Mouse (Mus musculus): Measurements from ENCODE around the gene Comp. TPM values are rescaled to one million over a fixed set of nuclear protein-coding genes. Genes with fewer than 3 reads are reported as not detected.
A peak's percentile ranks its signal among the peaks of the same experiment; 100 is the strongest.

The Comp gene
- 1.2 and 1.4 TPM in 2 replicates for total RNA-seq (2012; rRNA removed)

DNA sequence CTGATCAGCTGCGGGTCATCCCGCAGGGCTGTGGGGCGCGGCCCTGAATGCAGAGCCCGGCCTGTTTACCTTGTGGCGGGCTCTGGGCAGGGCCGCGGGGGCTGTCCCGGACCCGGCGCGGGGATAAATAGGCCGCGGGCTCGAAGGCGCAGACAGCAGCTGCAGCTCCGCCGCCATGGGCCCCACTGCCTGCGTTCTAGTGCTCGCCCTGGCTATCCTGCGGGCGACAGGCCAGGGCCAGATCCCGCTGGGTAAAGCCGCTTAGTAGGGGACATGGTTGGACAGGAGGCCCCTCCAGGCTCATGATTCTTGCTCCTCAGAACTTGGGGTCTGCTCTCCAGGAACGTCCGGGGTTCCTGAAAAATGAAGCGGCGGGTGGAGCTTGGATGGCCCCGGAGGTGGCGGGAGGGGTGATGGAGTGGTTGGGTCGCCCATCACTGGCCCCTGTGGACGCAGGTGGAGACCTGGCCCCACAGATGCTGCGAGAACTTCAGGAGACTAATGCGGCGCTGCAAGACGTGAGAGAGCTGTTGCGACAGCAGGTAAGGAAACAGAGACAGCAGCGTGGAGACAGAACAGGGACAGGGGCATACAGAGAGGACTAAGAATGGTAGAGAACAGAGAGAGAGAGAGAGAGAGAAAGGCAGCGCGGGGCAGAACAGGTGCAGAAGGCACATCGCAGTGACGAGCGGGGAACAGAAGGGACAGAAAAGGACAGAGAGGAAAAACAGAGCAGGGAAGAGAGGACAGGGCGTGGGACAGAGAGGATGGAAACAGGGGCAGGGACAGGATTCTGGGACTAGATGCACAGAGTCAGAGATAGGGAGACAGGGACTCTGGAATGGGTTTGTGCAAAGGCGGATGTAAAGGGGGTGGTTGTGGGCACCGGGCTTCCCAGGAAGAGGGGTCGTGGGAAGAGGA, at the start of gene Comp:
TSS of gene Comp (plus strand) at position 162 of the 921 bp plus-strand sequence.
- peak within 1 kb of the TSS; percentile 47 for H3K9ac ChIP-seq (ENCODE audit: insufficient read depth, low read depth, low read length, poor library complexity, severe bottlenecking)
- H3K36me3 ChIP-seq (ENCODE audit: control insufficient read depth, insufficient read depth, low read length, poor library complexity, severe bottlenecking), result no peaks in the 10 kb centered on the region
- TF ChIP-seq CHD2 (IDR thresholded peaks at IDR 0.05; ENCODE audit: low read depth, low read length) (no peak), HCFC1 (IDR thresholded peaks at IDR 0.05; ENCODE audit: borderline replicate concordance, insufficient read depth, low read length) (no peak), MAFK (IDR thresholded peaks at IDR 0.05; ENCODE audit: insufficient read depth, low read depth, low read length) (no peak), ZNF384 (IDR thresholded peaks at IDR 0.05; ENCODE audit: low read depth, low read length) (no peak), ZC3H11A (IDR thresholded peaks at IDR 0.05; ENCODE audit: borderline replicate concordance, low read depth, low read length) (no peak)
- H3K27ac ChIP-seq (ENCODE audit: insufficient read depth, low read depth, low read length, poor library complexity, severe bottlenecking), result no peak within 1 kb of the TSS
- H3K4me1 ChIP-seq (ENCODE audit: control insufficient read depth in 2 of 2, insufficient read depth in 2 of 2, low read length in 2 of 2, poor library complexity in 1 of 2), result peaks cover 0 to 20% of the 10 kb centered on the region in 2 experiments; a peak in 1 of 4 replicates
- no peak for DNase-seq (ENCODE audit: low read depth, low spot score)
- peak within 1 kb of the TSS; percentile 85 to 92 for H3K4me3 ChIP-seq (ENCODE audit: insufficient read depth in 1 of 2, low read depth in 1 of 2, low read length in 2 of 2, poor library complexity in 1 of 2, severe bottlenecking in 1 of 2)
- in situ Hi-C loops (cut with MboI; ENCODE audit: low sequenced_read_pairs in 2 of 2, unreplicated experiment in 2 of 2), result no loop called here
- no peaks in the 10 kb centered on the region for H3K9me3 ChIP-seq (ENCODE audit: control insufficient read depth, insufficient read depth, low read depth, low read length)

DNA sequence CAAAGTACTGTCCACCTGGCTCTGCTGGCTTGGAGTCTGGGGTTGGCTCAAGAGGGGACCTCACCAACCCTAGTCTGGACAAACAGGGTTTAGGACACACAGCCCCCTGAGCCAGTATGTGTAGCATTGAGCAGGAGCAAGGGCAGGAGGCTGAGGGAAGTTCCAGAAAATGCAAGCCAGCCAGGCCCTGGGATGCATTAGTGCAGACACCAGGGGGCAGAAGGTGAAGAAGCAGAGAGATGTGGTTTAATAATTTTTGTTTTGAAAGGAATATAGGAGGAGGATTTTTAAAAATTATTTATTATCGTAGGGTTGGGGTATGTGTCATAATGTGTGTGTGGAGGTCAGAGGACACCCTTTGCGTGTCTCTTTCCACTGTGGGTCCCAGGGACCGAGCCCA, 49.6 kb upstream of the Comp start:
- no peak overlapping the region for H3K27ac ChIP-seq (ENCODE audit: insufficient read depth, low read depth, low read length, poor library complexity, severe bottlenecking)
- no peak for TF ChIP-seq CHD2 (IDR thresholded peaks at IDR 0.05; ENCODE audit: low read depth, low read length)
- no peak for TF ChIP-seq ZNF384 (IDR thresholded peaks at IDR 0.05; ENCODE audit: low read depth, low read length)
- TF ChIP-seq ZC3H11A (IDR thresholded peaks at IDR 0.05; ENCODE audit: borderline replicate concordance, low read depth, low read length), result no peak
- TF ChIP-seq MAFK (IDR thresholded peaks at IDR 0.05; ENCODE audit: insufficient read depth, low read depth, low read length), result no peak
- no peak for TF ChIP-seq HCFC1 (IDR thresholded peaks at IDR 0.05; ENCODE audit: borderline replicate concordance, insufficient read depth, low read length)
- no peak for DNase-seq (ENCODE audit: low read depth, low spot score)
- no peaks in the 10 kb centered on the region for H3K9me3 ChIP-seq (ENCODE audit: control insufficient read depth, insufficient read depth, low read depth, low read length)
- H3K4me3 ChIP-seq (ENCODE audit: insufficient read depth in 1 of 2, low read depth in 1 of 2, low read length in 2 of 2, poor library complexity in 1 of 2, severe bottlenecking in 1 of 2), result no peak overlapping the region
- peaks cover 8% of the 10 kb centered on the region; the same call in 1 of the 2 replicates for H3K36me3 ChIP-seq (ENCODE audit: control insufficient read depth, insufficient read depth, low read length, poor library complexity, severe bottlenecking)
- in situ Hi-C loops (cut with MboI; ENCODE audit: low sequenced_read_pairs in 2 of 2, unreplicated experiment in 2 of 2), result no loop called here
- no peaks in the 10 kb centered on the region for H3K4me1 ChIP-seq (ENCODE audit: control insufficient read depth in 2 of 2, insufficient read depth in 2 of 2, low read length in 2 of 2, poor library complexity in 1 of 2)
- H3K9ac ChIP-seq (ENCODE audit: insufficient read depth, low read depth, low read length, poor library complexity, severe bottlenecking), result no peak overlapping the region

DNA sequence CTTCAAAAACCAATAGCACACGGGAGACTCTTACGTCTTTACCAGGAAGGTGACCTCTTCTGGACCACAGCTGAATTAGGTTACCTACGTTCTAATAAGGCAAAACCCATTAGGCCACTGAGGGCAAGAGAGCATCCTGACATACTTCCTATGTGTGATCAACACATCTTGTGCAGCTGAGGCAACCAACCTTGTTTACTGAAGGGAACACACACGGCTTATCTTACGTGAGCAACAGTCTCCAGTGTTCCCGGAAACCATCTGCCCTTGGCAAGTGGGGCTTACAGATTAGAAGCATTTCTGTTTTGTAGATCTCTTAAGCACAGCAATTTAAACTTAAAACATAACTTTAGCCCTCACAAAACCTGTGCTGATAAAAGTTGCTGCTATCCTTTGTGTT, 45.8 kb upstream of the Comp start:
- H3K9ac ChIP-seq (ENCODE audit: insufficient read depth, low read depth, low read length, poor library complexity, severe bottlenecking), result no peak overlapping the region
- H3K4me3 ChIP-seq (ENCODE audit: insufficient read depth in 1 of 2, low read depth in 1 of 2, low read length in 2 of 2, poor library complexity in 1 of 2, severe bottlenecking in 1 of 2), result no peak overlapping the region
- TF ChIP-seq HCFC1 (IDR thresholded peaks at IDR 0.05; ENCODE audit: borderline replicate concordance, insufficient read depth, low read length) (no peak), CHD2 (IDR thresholded peaks at IDR 0.05; ENCODE audit: low read depth, low read length) (no peak), MAFK (IDR thresholded peaks at IDR 0.05; ENCODE audit: insufficient read depth, low read depth, low read length) (no peak), ZNF384 (IDR thresholded peaks at IDR 0.05; ENCODE audit: low read depth, low read length) (no peak), ZC3H11A (IDR thresholded peaks at IDR 0.05; ENCODE audit: borderline replicate concordance, low read depth, low read length) (no peak)
- H3K27ac ChIP-seq (ENCODE audit: insufficient read depth, low read depth, low read length, poor library complexity, severe bottlenecking), result no peak overlapping the region
- H3K9me3 ChIP-seq (ENCODE audit: control insufficient read depth, insufficient read depth, low read depth, low read length), result no peaks in the 10 kb centered on the region
- peaks cover 15% of the 10 kb centered on the region for H3K36me3 ChIP-seq (ENCODE audit: control insufficient read depth, insufficient read depth, low read length, poor library complexity, severe bottlenecking)
- peaks cover 2 to 14% of the 10 kb centered on the region in 2 experiments; a peak in 2 of 4 replicates for H3K4me1 ChIP-seq (ENCODE audit: control insufficient read depth in 2 of 2, insufficient read depth in 2 of 2, low read length in 2 of 2, poor library complexity in 1 of 2)
- in situ Hi-C loops (cut with MboI; ENCODE audit: low sequenced_read_pairs in 2 of 2, unreplicated experiment in 2 of 2), result no loop called here
- no peak for DNase-seq (ENCODE audit: low read depth, low spot score)

DNA sequence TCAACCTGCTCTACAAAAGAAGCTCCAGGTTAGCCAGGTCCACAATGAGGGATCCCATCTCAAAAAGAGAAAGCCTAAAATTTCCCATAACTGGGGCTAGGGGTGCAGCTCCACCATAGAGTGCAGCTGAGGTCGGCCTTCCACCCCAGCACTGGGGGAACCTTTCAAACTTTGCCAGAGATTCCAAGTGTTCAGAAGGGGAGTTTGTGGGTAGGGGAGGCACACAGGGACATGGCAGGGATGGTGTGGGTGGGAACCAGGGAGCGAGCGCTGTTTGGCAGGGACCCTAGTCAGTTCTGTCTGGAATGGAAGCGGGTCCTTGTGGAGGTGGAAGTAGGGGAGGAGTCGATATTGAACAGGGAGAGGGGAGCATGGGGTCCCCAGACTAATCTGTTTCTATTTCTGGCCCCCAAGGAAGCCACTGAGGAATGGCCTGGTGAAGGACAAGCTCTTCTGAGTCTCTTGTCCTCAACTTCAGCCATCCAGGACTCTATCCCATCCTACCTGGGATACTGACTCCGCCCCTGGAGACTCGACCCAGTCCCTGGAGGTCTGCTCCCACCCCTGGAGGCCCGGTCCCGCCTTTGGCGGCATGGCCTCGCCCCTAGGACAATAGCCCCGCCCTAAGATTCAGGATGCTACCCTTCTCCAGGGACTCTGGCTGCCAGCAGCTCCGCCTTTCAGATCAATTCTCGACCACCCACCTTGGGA, 44.1 kb upstream of the Comp start, which contains the start of gene Gdf1:
TSS of gene Gdf1 (plus strand) at position 694 of the 711 bp plus-strand sequence.
- in situ Hi-C loops (cut with MboI; ENCODE audit: low sequenced_read_pairs in 2 of 2, unreplicated experiment in 2 of 2), result no loop called here
- Histone ChIP-seq H3K9ac (ENCODE audit: insufficient read depth, low read depth, low read length, poor library complexity, severe bottlenecking) (peak within 1 kb of the TSS; percentile 15), H3K4me3 (ENCODE audit: insufficient read depth in 1 of 2, low read depth in 1 of 2, low read length in 2 of 2, poor library complexity in 1 of 2, severe bottlenecking in 1 of 2) (peak within 1 kb of the TSS; percentile 37 to 39; a peak in 3 of 4 replicates), H3K27ac (ENCODE audit: insufficient read depth, low read depth, low read length, poor library complexity, severe bottlenecking) (no peak within 1 kb of the TSS), H3K9me3 (ENCODE audit: control insufficient read depth, insufficient read depth, low read depth, low read length) (no peaks in the 10 kb centered on the region), H3K36me3 (ENCODE audit: control insufficient read depth, insufficient read depth, low read length, poor library complexity, severe bottlenecking) (peaks cover 29% of the 10 kb centered on the region), H3K4me1 (ENCODE audit: control insufficient read depth in 2 of 2, insufficient read depth in 2 of 2, low read length in 2 of 2, poor library complexity in 1 of 2) (peaks cover 2 to 14% of the 10 kb centered on the region in 2 experiments; a peak in 2 of 4 replicates)
- peak; percentile 60 for DNase-seq (ENCODE audit: low read depth, low spot score)
- TF ChIP-seq ZC3H11A (IDR thresholded peaks at IDR 0.05; ENCODE audit: borderline replicate concordance, low read depth, low read length), result no peak
